8 mouse cellular contexts compared by ENCODE assay signal in the genomic region with DNA sequence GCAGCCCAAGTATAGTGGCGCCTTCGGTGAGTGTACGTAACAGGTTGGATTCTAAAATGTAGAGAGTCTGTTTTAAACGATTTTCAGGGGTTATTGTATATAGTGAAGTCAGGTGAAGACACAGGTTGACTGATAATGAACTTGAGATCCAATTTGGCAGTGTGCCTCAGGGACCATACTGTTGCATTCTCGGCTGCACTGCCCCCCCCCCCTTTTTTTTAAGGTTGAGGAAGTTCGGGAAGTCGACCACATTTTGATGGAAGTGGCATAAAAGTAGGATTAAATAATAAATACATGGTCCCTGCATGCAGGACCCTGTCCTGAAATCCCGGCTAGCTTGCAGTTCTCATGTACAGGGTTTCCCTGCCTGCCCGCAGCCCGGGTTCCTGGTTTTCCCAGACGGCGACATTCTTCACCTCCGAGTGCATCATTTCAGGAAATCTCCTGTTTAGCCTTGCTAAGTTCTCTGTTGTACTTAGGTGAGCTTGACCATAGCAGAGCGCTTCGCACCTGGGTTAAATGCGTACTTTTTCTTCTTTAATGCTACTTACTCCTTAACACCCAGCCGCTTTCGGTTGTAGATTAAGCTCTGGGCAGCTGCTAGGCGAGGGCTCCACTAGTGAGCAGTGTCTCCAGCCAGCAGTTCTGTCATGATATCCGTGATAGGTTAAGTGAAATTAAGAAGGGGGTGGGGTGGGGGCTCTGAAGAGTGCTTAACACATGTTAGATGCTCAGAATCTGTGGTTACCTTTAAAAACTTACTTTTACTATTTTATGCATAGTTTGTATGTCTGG. TPM values are rescaled to one million over a fixed set of nuclear protein-coding genes. Genes with fewer than 3 reads are reported as not detected.
DNase-seq lines count a peak whose midpoint lies in the region; ATAC-seq lines count a peak whose summit lies in the region.

No protein-coding gene starts in this region.

- peak overlapping the region; percentile 96 for H3K27ac ChIP-seq in kidney, embryonic 16.5 days (ENCODE audit: low read length)
- peak overlapping the region; percentile 92 for H3K27ac ChIP-seq in heart, embryonic 16.5 days (ENCODE audit: low read length)
- peak overlapping the region; percentile 92 for H3K27ac ChIP-seq in liver, embryonic 15.5 days (replicated peaks)

- WGBS in kidney, embryonic 16.5 days: 1% methylated on average over 20 of the region's 20 CpGs
- 2% methylated on average over 20 of the region's 20 CpGs for WGBS in heart, embryonic 16.5 days
- under 1% methylated on average over 20 of the region's 20 CpGs for WGBS in liver, embryonic 15.5 days (ENCODE audit: insufficient replicate concordance)

- H3K4me2 ChIP-seq in kidney, embryonic 16.5 days (replicated peaks; ENCODE audit: low read depth, low read length): peak overlapping the region; percentile 83
- peak overlapping the region; percentile 91 for H3K4me2 ChIP-seq in heart, embryonic 16.5 days (ENCODE audit: low read depth, low read length)
- H3K4me2 ChIP-seq in liver, embryonic 15.5 days: peak overlapping the region; percentile 78

- peak; percentile 39; the same call in 1 of the 2 replicates for ATAC-seq in kidney, embryonic 16.5 days (ENCODE audit: low FRiP score, low TSS enrichment)
- no peak for ATAC-seq in heart, embryonic 16.5 days (replicated peaks; ENCODE audit: extremely low read depth, insufficient read depth, low FRiP score)
- ATAC-seq in liver, embryonic 15.5 days (ENCODE audit: insufficient read depth): peak; percentile 13
- no peak for ATAC-seq in monocyte, adult 5-6 weeks (replicated peaks; ENCODE audit: insufficient number of reproducible peaks, low FRiP score, low TSS enrichment, poor library complexity, severe bottlenecking)

- peaks cover 24% of the 10 kb centered on the region for H3K36me3 ChIP-seq in kidney, embryonic 16.5 days (ENCODE audit: insufficient read depth, low read length)
- H3K36me3 ChIP-seq in heart, embryonic 16.5 days (ENCODE audit: control insufficient read depth, insufficient read depth): peaks cover 21% of the 10 kb centered on the region
- peaks cover 39% of the 10 kb centered on the region for H3K36me3 ChIP-seq in liver, embryonic 15.5 days (replicated peaks)

- H3K9me3 ChIP-seq in kidney, embryonic 16.5 days (ENCODE audit: low read length): no peaks in the 10 kb centered on the region
- no peaks in the 10 kb centered on the region for H3K9me3 ChIP-seq in heart, embryonic 16.5 days (replicated peaks; ENCODE audit: control insufficient read depth, low read length)
- no peaks in the 10 kb centered on the region for H3K9me3 ChIP-seq in liver, embryonic 15.5 days (replicated peaks)

- intact Hi-C loops in gastrocnemius, postnatal 36 days (cut with DNase I): no loop called here

- H3K27me3 ChIP-seq in kidney, embryonic 16.5 days (ENCODE audit: insufficient read depth, low read length): no peaks in the 10 kb centered on the region
- H3K27me3 ChIP-seq in heart, embryonic 16.5 days (ENCODE audit: control insufficient read depth, insufficient read depth, low read length): no peaks in the 10 kb centered on the region
- H3K27me3 ChIP-seq in liver, embryonic 15.5 days: no peaks in the 10 kb centered on the region

- H3K4me1 ChIP-seq in kidney, embryonic 16.5 days (ENCODE audit: insufficient read depth, low read length): peaks cover 6% of the 10 kb centered on the region; the same call in 1 of the 2 replicates
- peaks cover 14% of the 10 kb centered on the region for H3K4me1 ChIP-seq in heart, embryonic 16.5 days (ENCODE audit: control insufficient read depth, insufficient read depth, low read length)
- H3K4me1 ChIP-seq in liver, embryonic 15.5 days (replicated peaks): peaks cover 30% of the 10 kb centered on the region

- peak overlapping the region; percentile 80 for H3K9ac ChIP-seq in kidney, embryonic 16.5 days (replicated peaks; ENCODE audit: low read length)
- H3K9ac ChIP-seq in heart, embryonic 16.5 days (ENCODE audit: low read length): peak overlapping the region; percentile 83
- H3K9ac ChIP-seq in liver, embryonic 15.5 days: peak overlapping the region; percentile 82

- peak overlapping the region; percentile 81 for H3K4me3 ChIP-seq in kidney, embryonic 16.5 days (ENCODE audit: low read length)
- H3K4me3 ChIP-seq in heart, embryonic 16.5 days (ENCODE audit: low read length): peak overlapping the region; percentile 95
- H3K4me3 ChIP-seq in liver, embryonic 15.5 days (replicated peaks): peak overlapping the region; percentile 93

- no peak for DNase-seq in kidney, adult 8-10 months
- DNase-seq in R1 (ENCODE audit: low read depth, low spot score): peak; percentile 43
- no peak for DNase-seq in urinary bladder, postnatal 25 days (ENCODE audit: low spot score)
- DNase-seq in gastrocnemius, postnatal 36 days: no peak

RNA-seq across cellular contexts. Expression of a gene that starts 0.7 kb away (rescaled TPM):
- 22.4 and 25.4 TPM in 2 replicates for polyA plus RNA-seq in kidney, embryonic 16.5 days (2015; fragmentation: Nextera tagmentation; extraction: Ambion mirVana)
- 10.4 and 11.0 TPM in 2 replicates for polyA plus RNA-seq in heart, embryonic 16.5 days (2015; fragmentation: Nextera tagmentation; extraction: Ambion mirVana)
- polyA plus RNA-seq in liver, embryonic 15.5 days (2015; fragmentation: Nextera tagmentation; extraction: Ambion mirVana): 6.4 and 6.5 TPM in 2 replicates
- total RNA-seq in monocyte, adult 5-6 weeks (2017): 4.5 to 12.8 TPM (median 8.1 TPM) in 3 replicates
- total RNA-seq in gastrocnemius, postnatal 36 days (2021): 1 to 10 TPM in 1 of 2 experiments, under 1 TPM in 1; 0.51 to 1.0 TPM

RNA-seq across cellular contexts. Expression of a gene that starts 12.7 kb away (rescaled TPM):
- polyA plus RNA-seq in kidney, embryonic 16.5 days (2015; fragmentation: Nextera tagmentation; extraction: Ambion mirVana): 45.6 and 50.7 TPM in 2 replicates
- 31.6 and 32.0 TPM in 2 replicates for polyA plus RNA-seq in heart, embryonic 16.5 days (2015; fragmentation: Nextera tagmentation; extraction: Ambion mirVana)
- 15.2 and 17.1 TPM in 2 replicates for polyA plus RNA-seq in liver, embryonic 15.5 days (2015; fragmentation: Nextera tagmentation; extraction: Ambion mirVana)
- 15.0 to 43.3 TPM (median 25.2 TPM) in 3 replicates for total RNA-seq in monocyte, adult 5-6 weeks (2017)
- total RNA-seq in gastrocnemius, postnatal 36 days (2021): 10 to 100 TPM; 15.1 to 17.9 TPM

RNA-seq across cellular contexts. Expression of a gene that starts 22.7 kb away (rescaled TPM):
- polyA plus RNA-seq in kidney, embryonic 16.5 days (2015; fragmentation: Nextera tagmentation; extraction: Ambion mirVana): 385 and 423 TPM in 2 replicates
- polyA plus RNA-seq in heart, embryonic 16.5 days (2015; fragmentation: Nextera tagmentation; extraction: Ambion mirVana): 721 and 751 TPM in 2 replicates
- 180 and 198 TPM in 2 replicates for polyA plus RNA-seq in liver, embryonic 15.5 days (2015; fragmentation: Nextera tagmentation; extraction: Ambion mirVana)
- 97.5 to 124 TPM (median 101 TPM) in 3 replicates for total RNA-seq in monocyte, adult 5-6 weeks (2017)
- 100 to 1,000 TPM; 678 to 709 TPM for total RNA-seq in gastrocnemius, postnatal 36 days (2021)

RNA-seq across cellular contexts. Expression of a gene that starts 47.1 kb away (rescaled TPM):
- polyA plus RNA-seq in kidney, embryonic 16.5 days (2015; fragmentation: Nextera tagmentation; extraction: Ambion mirVana): 24.1 and 28.0 TPM in 2 replicates
- polyA plus RNA-seq in heart, embryonic 16.5 days (2015; fragmentation: Nextera tagmentation; extraction: Ambion mirVana): 19.3 and 21.5 TPM in 2 replicates
- polyA plus RNA-seq in liver, embryonic 15.5 days (2015; fragmentation: Nextera tagmentation; extraction: Ambion mirVana): 6.8 and 8.8 TPM in 2 replicates
- 60.7 to 91.8 TPM (median 63.4 TPM) in 3 replicates for total RNA-seq in monocyte, adult 5-6 weeks (2017)
- 10 to 100 TPM; 10.2 to 14.6 TPM for total RNA-seq in gastrocnemius, postnatal 36 days (2021)

Comparison
In these comparisons a context has a peak if more than half of its experiments do, and no peak if none do; other contexts are left out.
1. ATAC-seq: peak in kidney, embryonic 16.5 days (single experiment) and liver, embryonic 15.5 days (single experiment); none in heart, embryonic 16.5 days (single experiment) and monocyte, adult 5-6 weeks (single experiment).
2. Peak in every context shown above with its lines, with median percentiles within 50 percentile points of each other: H3K27ac ChIP-seq, H3K4me2 ChIP-seq, H3K4me3 ChIP-seq and H3K9ac ChIP-seq.